Mouse (Mus musculus) heart, embryonic 10.5 days (tissue): ENCODE measurements around the gene Gm10181. TPM values are rescaled to one million over a fixed set of nuclear protein-coding genes. Genes with fewer than 3 reads are reported as not detected.
A peak's percentile ranks its signal among the peaks of the same experiment; 100 is the strongest.

ENCODE experiments used
- DNase-seq: peaks from one replicate; pipeline ENCODE4 v3.0.0-alpha.2; 2017; ENCODE audit warnings: low spot score
- H3K27ac ChIP-seq: fragments of 300-500 bp; sonication (generic); 2 replicates; pipeline ENCODE4 v1.5.1; 2016; ENCODE audit warnings: mild to moderate bottlenecking
- H3K27me3 ChIP-seq: fragments of 300-500 bp; sonication (generic); 2 replicates; pipeline ENCODE4 v1.6.1; 2016; ENCODE audit warnings: mild to moderate bottlenecking; ENCODE audit not compliant: poor library complexity, insufficient read depth, severe bottlenecking
- H3K36me3 ChIP-seq: fragments of 300-500 bp; sonication (generic); 2 replicates; pipeline ENCODE4 v1.6.1; 2016; ENCODE audit warnings: mild to moderate bottlenecking, moderate library complexity
- H3K4me1 ChIP-seq: fragments of 300-500 bp; sonication (generic); 2 replicates; pipeline ENCODE4 v1.6.1; 2016; ENCODE audit warnings: mild to moderate bottlenecking
- H3K4me3 ChIP-seq: fragments of 300-500 bp; sonication (generic); 2 replicates; pipeline ENCODE4 v1.5.1; 2016; ENCODE audit warnings: mild to moderate bottlenecking, moderate library complexity
- H3K9me3 ChIP-seq: fragments of 300-500 bp; sonication (generic); 2 replicates; pipeline ENCODE4 v1.6.1; 2016; ENCODE audit warnings: mild to moderate bottlenecking, moderate library complexity
- WGBS: fragments of 180-500 bp; shearing (Covaris S2); methylation state at CpG from one replicate; pipeline ENCODE4 v1.1.7; 2016; 5-methylcytosine and 5-hydroxymethylcytosine counted together
- polyA plus RNA-seq: library from polyadenylated mRNA; unstranded; fragments of >200 nt; fragmentation: Nextera tagmentation; extraction: Ambion mirVana; gene quantifications from 2 replicates; pipeline ENCODE4 v1.2.1, GENCODE M21; 2016

Gene Gm10181
- polyA plus RNA-seq = not detected in 2 replicates

GRCm38 (mm10) chr9:25089122-25089521, at the start of gene Gm10181:
Gene Gm10181, plus strand, starts transcription at chr9:25089422.
- Histone ChIP-seq H3K9me3 (no peaks in the 10 kb centered on the region), H3K36me3 (no peaks in the 10 kb centered on the region), H3K27me3 (no peaks in the 10 kb centered on the region), H3K4me1 (peaks cover 8% of the 10 kb centered on the region), H3K4me3 (no peak within 1 kb of the TSS), H3K27ac (no peak within 1 kb of the TSS)
- 73% methylated on average over 2 of the region's 2 CpGs for WGBS
- DNase-seq = no peak

- DNase-seq = peak; percentile 68
- H3K27ac ChIP-seq = no peak overlapping the region
- H3K36me3 ChIP-seq = no peaks in the 10 kb centered on the region
- no peaks in the 10 kb centered on the region for H3K27me3 ChIP-seq
- no peak overlapping the region for H3K4me3 ChIP-seq
- peaks cover 5% of the 10 kb centered on the region; the same call in 1 of the 2 replicates for H3K4me1 ChIP-seq
- WGBS = 25% methylated on average over 6 of the region's 6 CpGs
- no peaks in the 10 kb centered on the region for H3K9me3 ChIP-seq
Measured at GRCm38 (mm10) chr9:25041665-25042064, 47.6 kb upstream of the Gm10181 start.

- WGBS = 69% methylated on average over 15 of the region's 15 CpGs
- H3K4me3 ChIP-seq = no peak overlapping the region
- H3K36me3 ChIP-seq = no peaks in the 10 kb centered on the region
- peaks cover 5% of the 10 kb centered on the region; the same call in 1 of the 2 replicates for H3K4me1 ChIP-seq
- no peaks in the 10 kb centered on the region for H3K27me3 ChIP-seq
- H3K9me3 ChIP-seq = no peaks in the 10 kb centered on the region
- peak; percentile 48 for DNase-seq
- no peak overlapping the region for H3K27ac ChIP-seq
Measured at GRCm38 (mm10) chr9:25042162-25043111, 46.8 kb upstream of the Gm10181 start.

- no peaks in the 10 kb centered on the region for H3K27me3 ChIP-seq
- no peaks in the 10 kb centered on the region for H3K9me3 ChIP-seq
- no peak for DNase-seq
- peaks cover 6% of the 10 kb centered on the region; the same call in 1 of the 2 replicates for H3K4me1 ChIP-seq
- WGBS = 90% methylated on average over 3 of the region's 3 CpGs
- no peak overlapping the region for H3K27ac ChIP-seq
- H3K36me3 ChIP-seq = no peaks in the 10 kb centered on the region
- no peak overlapping the region for H3K4me3 ChIP-seq
Measured at GRCm38 (mm10) chr9:25044325-25044724, 44.9 kb upstream of the Gm10181 start.

- Histone ChIP-seq H3K27ac (no peak overlapping the region), H3K27me3 (no peaks in the 10 kb centered on the region), H3K4me3 (no peak overlapping the region), H3K36me3 (no peaks in the 10 kb centered on the region), H3K9me3 (no peaks in the 10 kb centered on the region), H3K4me1 (peaks cover 9% of the 10 kb centered on the region; the same call in 1 of the 2 replicates)
- DNase-seq = peak; percentile 74
- WGBS = 34% methylated on average over 2 of the region's 2 CpGs
Measured at GRCm38 (mm10) chr9:25048289-25048688, 40.9 kb upstream of the Gm10181 start.

DNA sequence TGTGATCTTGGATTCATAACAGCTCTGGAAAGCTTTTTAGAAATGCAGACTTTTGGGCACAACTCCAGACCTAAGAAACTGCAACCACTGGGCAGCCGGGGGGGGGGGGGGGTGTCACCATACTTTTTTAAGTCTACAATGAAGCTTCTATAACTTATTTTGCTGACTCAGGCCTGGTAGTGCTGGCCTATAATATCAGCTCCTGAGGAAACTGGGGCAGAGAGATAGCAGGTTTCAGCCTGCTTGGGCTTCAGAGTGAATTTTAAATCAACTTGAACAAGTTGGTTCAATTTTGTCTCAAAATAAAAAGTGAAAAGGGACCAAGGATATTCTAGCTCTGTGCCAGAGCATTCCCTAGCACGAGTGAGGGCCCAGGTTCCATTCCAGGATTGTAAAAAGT, 40.3 kb upstream of the Gm10181 start:
- H3K4me3 ChIP-seq = no peak overlapping the region
- WGBS = 66% methylated on average over 2 of the region's 2 CpGs
- H3K27me3 ChIP-seq = no peaks in the 10 kb centered on the region
- no peaks in the 10 kb centered on the region for H3K36me3 ChIP-seq
- peak; percentile 31 for DNase-seq
- peaks cover 9% of the 10 kb centered on the region; the same call in 1 of the 2 replicates for H3K4me1 ChIP-seq
- no peaks in the 10 kb centered on the region for H3K9me3 ChIP-seq
- H3K27ac ChIP-seq = no peak overlapping the region

DNA sequence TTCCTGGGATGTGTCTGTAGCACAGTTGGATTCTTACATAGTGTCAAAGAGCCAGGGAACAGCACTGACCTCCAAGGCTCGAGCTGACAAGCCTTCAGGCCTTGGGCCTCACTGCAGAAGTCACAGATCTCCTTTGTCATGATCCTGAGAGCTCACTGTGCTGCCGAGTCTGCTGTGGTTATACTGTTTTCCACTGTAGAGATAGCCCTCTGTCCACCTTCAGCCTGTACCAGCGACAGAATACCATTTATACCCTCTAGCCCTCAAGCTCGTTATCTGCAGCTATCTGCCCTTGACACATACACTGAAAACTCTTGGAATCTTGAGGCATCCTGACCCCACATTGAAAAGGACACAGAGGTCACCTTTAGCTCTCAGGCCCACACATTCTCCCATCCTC, 37.3 kb upstream of the Gm10181 start:
- Histone ChIP-seq H3K4me1 (peaks cover 9% of the 10 kb centered on the region; the same call in 1 of the 2 replicates), H3K27me3 (no peaks in the 10 kb centered on the region), H3K9me3 (no peaks in the 10 kb centered on the region), H3K36me3 (no peaks in the 10 kb centered on the region), H3K4me3 (no peak overlapping the region), H3K27ac (no peak overlapping the region)
- peak; percentile 72 for DNase-seq
- WGBS = 49% methylated on average over 4 of the region's 4 CpGs

DNA sequence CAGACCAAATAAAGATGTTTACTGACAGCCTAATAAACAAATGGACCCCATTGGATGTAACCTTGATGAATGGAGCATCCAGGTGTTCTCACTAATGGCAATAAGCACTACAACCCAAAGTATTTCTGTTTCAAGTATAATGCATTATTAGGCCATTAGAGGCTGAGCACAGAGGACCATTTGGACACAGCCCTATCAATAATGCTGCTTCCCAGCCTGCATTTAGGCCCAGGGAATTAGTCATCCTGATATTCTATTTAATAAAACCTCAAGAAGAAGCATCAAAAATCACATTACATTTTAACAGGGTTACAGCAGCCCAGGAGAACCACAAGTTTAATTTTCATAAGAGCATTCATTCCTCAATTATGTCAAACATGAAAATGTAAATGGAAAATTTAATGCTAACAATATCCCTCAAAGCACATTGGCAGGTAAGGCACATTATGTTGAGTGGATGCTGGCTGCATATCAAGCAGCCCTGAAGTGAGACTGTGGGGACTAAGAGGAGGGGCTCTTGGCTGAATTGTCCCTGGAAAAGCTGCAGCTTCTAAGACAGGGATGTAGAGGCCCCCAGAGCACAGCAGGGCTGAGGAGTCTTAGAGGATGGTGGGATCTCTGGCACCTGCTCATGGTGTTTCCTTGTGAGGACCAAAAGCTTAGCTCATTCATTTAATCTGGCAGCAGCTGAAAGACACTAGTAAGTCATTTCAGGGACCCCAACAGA, 33.4 kb upstream of the Gm10181 start:
- Histone ChIP-seq H3K36me3 (no peaks in the 10 kb centered on the region), H3K9me3 (no peaks in the 10 kb centered on the region), H3K27ac (no peak overlapping the region), H3K27me3 (no peaks in the 10 kb centered on the region), H3K4me1 (peaks cover 13% of the 10 kb centered on the region), H3K4me3 (no peak overlapping the region)
- DNase-seq = peak; percentile 11

- Histone ChIP-seq H3K9me3 (no peaks in the 10 kb centered on the region), H3K4me1 (peaks cover 9% of the 10 kb centered on the region), H3K27me3 (no peaks in the 10 kb centered on the region), H3K4me3 (no peak overlapping the region), H3K27ac (no peak overlapping the region), H3K36me3 (no peaks in the 10 kb centered on the region)
- WGBS = 41% methylated on average over 2 of the region's 3 CpGs
- DNase-seq = peak; percentile 48
Measured at GRCm38 (mm10) chr9:25058726-25059125, 30.5 kb upstream of the Gm10181 start.

GRCm38 (mm10) chr9:25072666-25073065, 16.6 kb upstream of the Gm10181 start:
- DNase-seq = no peak
- H3K36me3 ChIP-seq = no peaks in the 10 kb centered on the region
- no peaks in the 10 kb centered on the region for H3K9me3 ChIP-seq
- H3K27ac ChIP-seq = no peak overlapping the region
- no peak overlapping the region for H3K4me3 ChIP-seq
- 88% methylated on average over 1 of the region's 1 CpGs for WGBS
- no peaks in the 10 kb centered on the region for H3K27me3 ChIP-seq
- H3K4me1 ChIP-seq = peaks cover 27% of the 10 kb centered on the region

- 47% methylated on average over 3 of the region's 3 CpGs for WGBS
- H3K36me3 ChIP-seq = no peaks in the 10 kb centered on the region
- H3K9me3 ChIP-seq = no peaks in the 10 kb centered on the region
- H3K27me3 ChIP-seq = no peaks in the 10 kb centered on the region
- H3K4me1 ChIP-seq = peaks cover 27% of the 10 kb centered on the region
- no peak overlapping the region for H3K4me3 ChIP-seq
- DNase-seq = no peak
- peak overlapping the region; percentile 64 for H3K27ac ChIP-seq
Measured at GRCm38 (mm10) chr9:25075977-25076376, 13.2 kb upstream of the Gm10181 start.

GRCm38 (mm10) chr9:25076505-25076904, 12.7 kb upstream of the Gm10181 start:
- 63% methylated on average over 1 of the region's 1 CpGs for WGBS
- H3K36me3 ChIP-seq = no peaks in the 10 kb centered on the region
- H3K9me3 ChIP-seq = no peaks in the 10 kb centered on the region
- H3K27me3 ChIP-seq = no peaks in the 10 kb centered on the region
- H3K4me3 ChIP-seq = no peak overlapping the region
- H3K27ac ChIP-seq = no peak overlapping the region
- DNase-seq = no peak
- peaks cover 27% of the 10 kb centered on the region for H3K4me1 ChIP-seq

DNA sequence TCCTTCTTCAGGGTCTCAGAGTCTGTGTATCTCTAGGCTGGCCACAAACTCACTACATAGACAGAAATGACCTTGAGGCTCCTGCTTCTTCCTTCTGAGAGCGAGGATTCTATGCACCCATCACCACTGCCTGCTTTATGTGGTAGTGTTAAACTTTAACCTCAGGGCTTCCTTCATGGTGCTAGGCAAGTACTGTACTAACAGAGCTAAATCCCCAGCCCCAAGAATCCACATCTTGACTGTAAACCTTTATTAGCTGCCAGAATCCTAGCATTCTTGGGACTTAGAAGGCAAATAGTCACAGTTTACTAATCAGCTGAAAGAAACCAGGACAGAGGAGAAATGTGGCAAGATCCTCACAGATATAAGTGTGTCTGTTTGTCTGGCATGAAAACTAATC, 1.6 kb downstream of the Gm10181 start:
- Histone ChIP-seq H3K9me3 (no peaks in the 10 kb centered on the region), H3K4me1 (peaks cover 8% of the 10 kb centered on the region), H3K27ac (peak overlapping the region; percentile 9; the same call in 1 of the 2 replicates), H3K36me3 (no peaks in the 10 kb centered on the region), H3K27me3 (no peaks in the 10 kb centered on the region), H3K4me3 (no peak overlapping the region)
- DNase-seq = no peak
- 73% methylated on average over 1 of the region's 1 CpGs for WGBS
